Comparison of ENCODE assay signal across 9 mouse cellular contexts in the genomic region with DNA sequence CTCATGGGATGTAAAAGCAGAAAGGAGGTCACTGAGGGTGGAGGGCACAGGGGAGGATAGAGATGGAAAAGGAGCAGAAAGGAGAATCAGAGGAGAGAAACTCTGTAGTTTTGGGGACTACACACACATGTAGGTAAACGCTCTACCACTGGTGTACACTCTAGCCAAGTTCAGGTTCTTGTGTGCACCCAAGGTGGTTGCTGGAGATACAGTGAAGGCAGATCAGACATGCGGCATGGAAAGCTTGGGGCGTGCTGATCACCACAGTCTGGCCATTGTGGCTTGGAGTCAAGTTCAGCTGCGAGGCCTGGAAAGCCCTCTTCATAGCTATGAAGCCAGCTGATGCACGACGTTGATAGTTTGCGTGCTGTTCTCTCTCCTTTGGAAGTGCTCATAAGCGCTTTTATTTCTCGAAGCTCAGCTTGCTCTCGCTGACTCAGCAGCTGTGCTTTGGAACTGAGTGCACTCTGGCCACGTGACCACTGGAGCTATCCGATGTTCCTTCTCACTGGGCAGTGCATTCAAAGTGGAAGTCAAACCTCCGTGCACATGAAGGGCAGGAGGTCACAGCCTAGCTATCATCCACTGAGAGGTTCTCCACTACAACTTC.
DNase-seq lines count a peak whose midpoint lies in the region; ATAC-seq and TF ChIP-seq lines count a peak whose summit lies in the region.
"Had no signal": no experiment of that assay in that cellular context is flagged by ENCODE, and none has a peak within 500 bp of the region (broad histone marks: within the 10 kb centered on the region; RNA-seq: fewer than 3 reads in every experiment).

No protein-coding gene starts in this region.

- no peak overlapping the region for H3K27ac ChIP-seq in forebrain, embryonic 14.5 days (ENCODE audit: low read depth, low read length)
- no peak overlapping the region for H3K27ac ChIP-seq in forebrain, embryonic 12.5 days
- H3K27ac ChIP-seq in bone marrow macrophage, adult 2 months (ENCODE audit: insufficient read depth, low read depth, low read length): peak overlapping the region; percentile 58
- 0 out of 2 replicates have a peak overlapping the region, but pooled peaks have one; percentile 8 for H3K27ac ChIP-seq in lung, embryonic 15.5 days
- H3K27ac ChIP-seq: liver, embryonic 15.5 days had no signal

- no peak for TF ChIP-seq POLR2A in bone marrow macrophage, adult 2 months (IDR thresholded peaks at IDR 0.05; ENCODE audit: borderline replicate concordance, low read depth, low read length)

- H3K4me1 ChIP-seq in forebrain, embryonic 14.5 days (ENCODE audit: control insufficient read depth, insufficient read depth, low read length): no peaks in the 10 kb centered on the region
- no peaks in the 10 kb centered on the region for H3K4me1 ChIP-seq in forebrain, embryonic 12.5 days
- H3K4me1 ChIP-seq in bone marrow macrophage, adult 2 months (ENCODE audit: control insufficient read depth, insufficient read depth, low read length): peaks cover 35% of the 10 kb centered on the region
- peaks cover 8% of the 10 kb centered on the region; the same call in 1 of the 2 replicates for H3K4me1 ChIP-seq in lung, embryonic 15.5 days
- H3K4me1 ChIP-seq: liver, embryonic 15.5 days had no signal

- intact Hi-C loops in heart, postnatal 36 days (cut with DNase I): no loop called here

- TF ChIP-seq CTCF in bone marrow macrophage, adult 2 months (IDR thresholded peaks at IDR 0.05; ENCODE audit: low read depth, low read length): no peak

- H3K27me3 ChIP-seq in forebrain, embryonic 14.5 days (replicated peaks; ENCODE audit: control insufficient read depth, insufficient read depth, low read length): no peaks in the 10 kb centered on the region
- H3K27me3 ChIP-seq in forebrain, embryonic 12.5 days: no peaks in the 10 kb centered on the region
- no peaks in the 10 kb centered on the region for H3K27me3 ChIP-seq in lung, embryonic 15.5 days

- H3K9me3 ChIP-seq in forebrain, embryonic 14.5 days (replicated peaks; ENCODE audit: control insufficient read depth, low read length): no peaks in the 10 kb centered on the region
- no peaks in the 10 kb centered on the region for H3K9me3 ChIP-seq in forebrain, embryonic 12.5 days
- H3K9me3 ChIP-seq in lung, embryonic 15.5 days: no peaks in the 10 kb centered on the region
- H3K9me3 ChIP-seq: liver, embryonic 15.5 days had no signal

- 80% methylated on average over 13 of the region's 13 CpGs for WGBS in forebrain, embryonic 14.5 days
- WGBS in forebrain, embryonic 12.5 days: 73% methylated on average over 13 of the region's 13 CpGs
- WGBS in lung, embryonic 15.5 days: 51% methylated on average over 13 of the region's 13 CpGs

- H3K4me3 ChIP-seq in forebrain, embryonic 14.5 days (ENCODE audit: low read depth, low read length): no peak overlapping the region
- no peak overlapping the region for H3K4me3 ChIP-seq in forebrain, embryonic 12.5 days (replicated peaks)
- no peak overlapping the region for H3K4me3 ChIP-seq in bone marrow macrophage, adult 2 months (ENCODE audit: insufficient read depth, low read length)
- H3K4me3 ChIP-seq in lung, embryonic 15.5 days: no peak overlapping the region
- H3K4me3 ChIP-seq: liver, embryonic 15.5 days had no signal

- no peak for ATAC-seq in forebrain, embryonic 14.5 days
- ATAC-seq in forebrain, embryonic 12.5 days (ENCODE audit: low FRiP score): no peak
- peak; percentile 79; the same call in 1 of the 2 replicates for ATAC-seq in lung, embryonic 15.5 days (ENCODE audit: borderline replicate concordance, extremely low read depth, low FRiP score, low TSS enrichment)

- DNase-seq in forebrain, embryonic 14.5 days (ENCODE audit: low spot score): peak; percentile 18
- DNase-seq in 3134 (ENCODE audit: extremely low read depth, insufficient read length, low spot score): peak; percentile 19
- peak; percentile 60 to 65 for DNase-seq in heart, postnatal 36 days
- DNase-seq in thymus, postnatal 0 days (ENCODE audit: low spot score): no peak
- DNase-seq in T-cell, adult 2 months (ENCODE audit: low spot score): no peak

- H3K4me2 ChIP-seq in forebrain, embryonic 14.5 days (ENCODE audit: low read length): no peak overlapping the region
- H3K4me2 ChIP-seq in forebrain, embryonic 12.5 days: no peak overlapping the region
- no peak overlapping the region for H3K4me2 ChIP-seq in lung, embryonic 15.5 days
- H3K4me2 ChIP-seq: liver, embryonic 15.5 days had no signal

- H3K36me3 ChIP-seq in forebrain, embryonic 14.5 days (ENCODE audit: control insufficient read depth, insufficient read depth, low read length): no peaks in the 10 kb centered on the region
- H3K36me3 ChIP-seq in forebrain, embryonic 12.5 days (replicated peaks): peaks cover 10% of the 10 kb centered on the region
- peaks cover 7% of the 10 kb centered on the region for H3K36me3 ChIP-seq in lung, embryonic 15.5 days
- H3K36me3 ChIP-seq: liver, embryonic 15.5 days had no signal

- no peak overlapping the region for H3K9ac ChIP-seq in forebrain, embryonic 14.5 days (ENCODE audit: low read length)
- H3K9ac ChIP-seq in forebrain, embryonic 12.5 days: no peak overlapping the region
- H3K9ac ChIP-seq in lung, embryonic 15.5 days: no peak overlapping the region
- H3K9ac ChIP-seq: liver, embryonic 15.5 days had no signal

Comparison
In these comparisons a context has a peak if more than half of its experiments do, and no peak if none do; other contexts are left out.
1. DNase-seq: peak in forebrain, embryonic 14.5 days (single experiment), 3134 (single experiment) and heart, postnatal 36 days (2 of 2); none in thymus, postnatal 0 days (single experiment) and T-cell, adult 2 months (single experiment).
2. H3K27ac ChIP-seq: peak in bone marrow macrophage, adult 2 months (single experiment) and lung, embryonic 15.5 days (single experiment); none in forebrain, embryonic 14.5 days (single experiment) and forebrain, embryonic 12.5 days (single experiment).